Mouse (Mus musculus) lung, adult 2 months (tissue): ENCODE measurements around the gene Neu4.

ENCODE experiments used
- CTCF ChIP-seq: fragments of 200-500 bp; IDR thresholded peaks from 2 replicates; pipeline ENCODE4 v1.5.1; 2011; ENCODE audit warnings: mild to moderate bottlenecking, low read length, control low read depth; ENCODE audit not compliant: insufficient read depth
- POLR2A ChIP-seq: fragments of 200-500 bp; IDR thresholded peaks from 2 replicates; pipeline ENCODE4 v1.6.1; 2011; ENCODE audit warnings: low read depth, mild to moderate bottlenecking, control low read depth, low read length, borderline replicate concordance; ENCODE audit errors: extremely low read depth

GRCm38 (mm10) chr1:94020151-94020550 lies at the start of gene Neu4:
- TF ChIP-seq POLR2A (no peak), CTCF (no peak)
